9 mouse cellular contexts compared by ENCODE assay signal in the genomic region with DNA sequence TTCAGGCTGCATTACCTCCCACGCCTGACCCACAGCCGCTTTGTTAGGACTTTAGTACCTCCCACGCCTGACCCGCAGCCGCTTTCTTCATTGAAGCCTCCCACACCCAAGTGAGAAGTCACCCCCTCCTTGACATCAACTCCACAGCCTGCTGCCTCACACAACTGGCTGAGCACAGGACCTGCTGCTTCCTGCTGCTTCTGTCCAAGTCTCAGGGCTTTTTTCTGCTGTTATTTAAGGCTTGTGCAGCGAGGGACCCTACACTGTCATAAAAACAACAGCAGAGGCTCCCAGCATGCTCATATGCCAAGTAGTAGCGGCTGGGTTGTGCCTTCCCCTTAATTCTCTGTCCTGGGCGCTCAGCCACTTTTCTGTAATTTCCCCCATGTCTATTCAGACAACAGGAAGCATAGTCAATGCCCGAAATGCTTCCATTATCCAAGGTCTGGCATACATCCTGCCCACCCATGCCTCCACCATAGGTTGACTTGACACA. TPM values are rescaled to one million over a fixed set of nuclear protein-coding genes. Genes with fewer than 3 reads are reported as not detected.
DNase-seq lines count a peak whose midpoint lies in the region; ATAC-seq lines count a peak whose summit lies in the region.
"Had no signal": no experiment of that assay in that cellular context is flagged by ENCODE, and none has a peak within 500 bp of the region (broad histone marks: within the 10 kb centered on the region; RNA-seq: fewer than 3 reads in every experiment).

No protein-coding gene starts in this region.

- H3K36me3 ChIP-seq in kidney, embryonic 14.5 days (ENCODE audit: control insufficient read depth, insufficient read depth, low read length): peaks cover 25% of the 10 kb centered on the region
- H3K36me3 ChIP-seq in lung, embryonic 16.5 days (ENCODE audit: control insufficient read depth, insufficient read depth, low read length): peaks cover 14% of the 10 kb centered on the region

- 27% methylated on average over 9 of the region's 9 CpGs for WGBS in kidney, embryonic 14.5 days
- WGBS in lung, embryonic 16.5 days: 64% methylated on average over 9 of the region's 9 CpGs

- peak overlapping the region; percentile 10; the same call in 1 of the 2 replicates for H3K4me2 ChIP-seq in kidney, embryonic 14.5 days (replicated peaks; ENCODE audit: low read depth, low read length)
- H3K4me2 ChIP-seq in lung, embryonic 16.5 days (ENCODE audit: low read depth, low read length): no peak overlapping the region

- H3K9ac ChIP-seq in kidney, embryonic 14.5 days (ENCODE audit: low read depth, low read length): no peak overlapping the region
- H3K9ac ChIP-seq in lung, embryonic 16.5 days (ENCODE audit: low read length): no peak overlapping the region

- peak; percentile 87 for ATAC-seq in kidney, embryonic 14.5 days (ENCODE audit: low FRiP score, low TSS enrichment)
- 0 out of 2 replicates have a peak, but pooled peaks have one; percentile 31 for ATAC-seq in lung, embryonic 16.5 days (ENCODE audit: low read depth)
- no peak for ATAC-seq in erythroblast, adult 5-6 weeks (replicated peaks; ENCODE audit: low FRiP score, poor library complexity, severe bottlenecking)
- ATAC-seq: Patski had no signal

- H3K27me3 ChIP-seq in kidney, embryonic 14.5 days (ENCODE audit: control insufficient read depth, insufficient read depth, low read length): no peaks in the 10 kb centered on the region
- H3K27me3 ChIP-seq in lung, embryonic 16.5 days (ENCODE audit: control insufficient read depth, insufficient read depth, low read depth, low read length): no peaks in the 10 kb centered on the region
- H3K27me3 ChIP-seq: Patski had no signal

- no peak for DNase-seq in kidney, adult 9 months
- peak; percentile 3 for DNase-seq in T-cell, adult 2 months (ENCODE audit: low spot score)
- DNase-seq in heart, adult 8-10 months (ENCODE audit: low spot score): peak; percentile 23
- no peak for DNase-seq in yolk sac, embryonic 10.5 days (ENCODE audit: low spot score)
- DNase-seq in adrenal gland, adult 8-10 months: no peak

- peak overlapping the region; percentile 69 for H3K27ac ChIP-seq in kidney, embryonic 14.5 days (ENCODE audit: low read depth, low read length)
- H3K27ac ChIP-seq in lung, embryonic 16.5 days (ENCODE audit: low read length): peak overlapping the region; percentile 50

- H3K4me3 ChIP-seq in kidney, embryonic 14.5 days (ENCODE audit: low read length): no peak overlapping the region
- H3K4me3 ChIP-seq in lung, embryonic 16.5 days (ENCODE audit: low read length): no peak overlapping the region

- H3K9me3 ChIP-seq in kidney, embryonic 14.5 days (ENCODE audit: control insufficient read depth, low read length): no peaks in the 10 kb centered on the region
- H3K9me3 ChIP-seq in lung, embryonic 16.5 days (ENCODE audit: control insufficient read depth, low read length): no peaks in the 10 kb centered on the region

- H3K4me1 ChIP-seq in kidney, embryonic 14.5 days (ENCODE audit: control insufficient read depth, insufficient read depth, low read length): peaks cover 12% of the 10 kb centered on the region; the same call in 1 of the 2 replicates
- H3K4me1 ChIP-seq in lung, embryonic 16.5 days (replicated peaks; ENCODE audit: control insufficient read depth, insufficient read depth, low read length): no peaks in the 10 kb centered on the region

RNA-seq across cellular contexts. Expression of a gene that starts 15.0 kb away (rescaled TPM):
- polyA plus RNA-seq in kidney, embryonic 14.5 days (2014; fragmentation: Nextera tagmentation; extraction: Ambion mirVana): 74.9 and 87.7 TPM in 2 replicates
- total RNA-seq in heart, adult 8-10 months (2022): 10 to 100 TPM; 17.8 to 23.6 (median 18.1) TPM
- polyA plus RNA-seq in lung, embryonic 16.5 days (2015; fragmentation: Nextera tagmentation; extraction: Ambion mirVana): 73.3 and 74.4 TPM in 2 replicates
- total RNA-seq in erythroblast, adult 5-6 weeks (2015; ENCODE audit: low replicate concordance): 9.2 and 11.3 TPM in 2 replicates
- 1.4 and 5.9 TPM in 2 replicates for total RNA-seq in erythroblast, adult 5-6 weeks (2017; ENCODE audit: low replicate concordance)
- 10 to 100 TPM; 58.2 to 67.4 (median 59.8) TPM for total RNA-seq in adrenal gland, adult 8-10 months (2022)

Comparison
In these comparisons a context has a peak if more than half of its experiments do, and no peak if none do; other contexts are left out.
1. DNase-seq: peak in T-cell, adult 2 months (single experiment) and heart, adult 8-10 months (single experiment); none in kidney, adult 9 months (single experiment), yolk sac, embryonic 10.5 days (single experiment) and adrenal gland, adult 8-10 months (single experiment).